Mouse (Mus musculus): ENCODE measurements around the gene 2900011O08Rik. TPM values are rescaled to one million over a fixed set of nuclear protein-coding genes. Genes with fewer than 3 reads are reported as not detected.

The 2900011O08Rik gene
- polyA plus RNA-seq, 1 experiment: not detected

GRCm38 (mm10) chr16:14089296-14089695 is 102.9 kb downstream of the 2900011O08Rik start:
- no peak for TF ChIP-seq CTCF (IDR thresholded peaks at IDR 0.05; ENCODE audit: low read depth, low read length)
- no peak for TF ChIP-seq POLR2A (IDR thresholded peaks at IDR 0.05; ENCODE audit: borderline replicate concordance, low read depth, low read length)
- H3K4me3 ChIP-seq (ENCODE audit: insufficient read depth, low read length): no peak overlapping the region
- H3K27ac ChIP-seq (ENCODE audit: insufficient read depth, low read depth, low read length): no peak overlapping the region
- no peaks in the 10 kb centered on the region; the same call in 1 of the 2 replicates for H3K4me1 ChIP-seq (ENCODE audit: control insufficient read depth, insufficient read depth, low read length)

DNA sequence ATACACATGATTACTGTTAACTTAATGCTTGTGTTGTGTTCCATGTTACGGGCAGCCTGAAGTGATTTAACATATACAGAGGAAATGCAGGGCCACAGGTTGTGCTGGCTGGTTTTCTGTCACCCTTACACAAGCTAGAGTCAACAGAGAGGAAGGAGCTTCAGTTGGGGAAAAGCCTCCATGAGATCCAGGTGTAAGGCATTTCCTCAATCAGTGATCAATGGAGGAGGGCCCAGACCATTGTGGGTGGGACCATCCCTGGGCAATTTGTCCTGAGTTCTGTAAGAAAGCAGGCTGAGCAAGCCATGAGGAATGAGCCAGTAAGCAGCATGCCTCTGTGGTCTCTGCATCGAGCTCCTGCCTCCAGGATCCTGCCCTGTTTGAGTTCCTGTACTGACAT is 105.4 kb downstream of the 2900011O08Rik start:
- Histone ChIP-seq H3K4me1 (ENCODE audit: control insufficient read depth, insufficient read depth, low read length) (peaks cover 2% of the 10 kb centered on the region; the same call in 1 of the 2 replicates), H3K27ac (ENCODE audit: insufficient read depth, low read depth, low read length) (no peak overlapping the region), H3K4me3 (ENCODE audit: insufficient read depth, low read length) (no peak overlapping the region)
- TF ChIP-seq POLR2A (IDR thresholded peaks at IDR 0.05; ENCODE audit: borderline replicate concordance, low read depth, low read length): no peak
- TF ChIP-seq CTCF (IDR thresholded peaks at IDR 0.05; ENCODE audit: low read depth, low read length): no peak

DNA sequence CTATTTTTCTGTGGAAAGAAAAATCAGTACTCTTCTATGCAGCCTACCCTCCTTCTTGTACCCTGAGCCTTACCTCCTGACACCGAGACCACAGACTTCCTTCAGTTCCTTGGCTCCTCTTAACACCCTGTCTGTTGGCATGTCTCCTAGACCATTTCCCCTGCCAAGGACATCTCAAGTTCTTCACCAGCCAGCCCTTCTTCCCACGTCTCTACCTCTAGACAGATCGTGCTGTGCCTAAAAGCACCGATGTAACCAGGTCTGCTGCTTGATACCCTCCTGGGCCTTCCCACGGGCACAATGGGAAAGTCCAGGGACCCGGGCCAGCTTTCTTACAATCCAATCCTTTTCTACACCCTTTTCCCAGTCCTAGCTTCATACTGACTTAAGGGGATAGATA is 119.5 kb downstream of the 2900011O08Rik start:
- no peak overlapping the region for H3K27ac ChIP-seq (ENCODE audit: insufficient read depth, low read depth, low read length)
- no peak for TF ChIP-seq CTCF (IDR thresholded peaks at IDR 0.05; ENCODE audit: low read depth, low read length)
- TF ChIP-seq POLR2A (IDR thresholded peaks at IDR 0.05; ENCODE audit: borderline replicate concordance, low read depth, low read length): no peak
- peaks cover 20% of the 10 kb centered on the region for H3K4me1 ChIP-seq (ENCODE audit: control insufficient read depth, insufficient read depth, low read length)
- no peak overlapping the region for H3K4me3 ChIP-seq (ENCODE audit: insufficient read depth, low read length)

DNA sequence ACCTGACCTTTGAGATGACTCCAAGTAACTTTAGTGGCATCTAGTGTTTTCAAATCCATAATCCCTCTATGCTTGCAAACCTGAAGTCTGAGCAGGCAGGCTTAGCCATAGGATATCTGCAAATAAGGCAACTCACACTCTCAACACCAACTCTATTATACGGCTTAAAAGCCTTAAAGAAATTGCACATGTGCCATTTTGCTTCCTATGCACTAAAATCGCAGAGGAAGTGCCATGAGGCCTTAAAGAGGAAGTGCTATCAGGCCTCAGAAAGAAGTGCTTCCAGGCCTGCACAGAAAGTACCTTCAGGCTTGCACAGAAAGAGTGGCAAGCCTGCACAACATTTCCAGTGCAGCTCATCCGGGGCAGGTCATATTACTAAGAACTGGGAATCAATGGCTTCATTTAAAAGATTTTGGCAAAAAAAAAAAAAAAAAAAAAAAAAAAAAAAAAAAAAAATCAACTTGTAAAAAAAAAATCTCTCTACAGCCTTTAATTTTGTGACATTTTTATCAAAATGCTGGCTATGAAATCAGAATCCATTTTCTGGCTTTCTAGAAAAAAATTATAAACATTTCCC is 123.3 kb downstream of the 2900011O08Rik start:
- Histone ChIP-seq H3K27ac (ENCODE audit: insufficient read depth, low read depth, low read length) (peak overlapping the region; percentile 83), H3K4me1 (ENCODE audit: control insufficient read depth, insufficient read depth, low read length) (peaks cover 43% of the 10 kb centered on the region), H3K4me3 (ENCODE audit: insufficient read depth, low read length) (no peak overlapping the region)
- TF ChIP-seq POLR2A (IDR thresholded peaks at IDR 0.05; ENCODE audit: borderline replicate concordance, low read depth, low read length) (no peak), CTCF (IDR thresholded peaks at IDR 0.05; ENCODE audit: low read depth, low read length) (no peak)

DNA sequence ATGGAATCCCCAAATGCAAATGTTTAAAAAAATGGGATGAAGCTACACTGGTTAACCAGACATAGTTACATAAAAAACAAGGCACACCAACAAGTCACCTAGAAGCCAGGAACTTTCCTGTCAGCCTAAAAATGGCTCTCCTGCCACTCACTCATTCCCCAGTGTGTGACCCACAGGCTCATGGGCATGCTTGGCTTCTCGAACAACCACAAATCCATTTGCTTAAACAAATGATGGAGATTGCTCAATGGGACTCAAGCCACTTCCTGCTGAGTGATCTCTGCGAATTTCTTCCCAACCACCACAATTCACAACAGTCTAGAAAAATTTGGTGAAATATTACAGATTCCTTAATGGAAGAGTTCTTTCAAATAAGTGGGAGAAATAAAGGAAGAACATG is 124.5 kb downstream of the 2900011O08Rik start:
- Histone ChIP-seq H3K4me3 (ENCODE audit: insufficient read depth, low read length) (no peak overlapping the region), H3K27ac (ENCODE audit: insufficient read depth, low read depth, low read length) (peak overlapping the region; percentile 96), H3K4me1 (ENCODE audit: control insufficient read depth, insufficient read depth, low read length) (peaks cover 43% of the 10 kb centered on the region)
- TF ChIP-seq POLR2A (IDR thresholded peaks at IDR 0.05; ENCODE audit: borderline replicate concordance, low read depth, low read length) (no peak), CTCF (IDR thresholded peaks at IDR 0.05; ENCODE audit: low read depth, low read length) (no peak)

DNA sequence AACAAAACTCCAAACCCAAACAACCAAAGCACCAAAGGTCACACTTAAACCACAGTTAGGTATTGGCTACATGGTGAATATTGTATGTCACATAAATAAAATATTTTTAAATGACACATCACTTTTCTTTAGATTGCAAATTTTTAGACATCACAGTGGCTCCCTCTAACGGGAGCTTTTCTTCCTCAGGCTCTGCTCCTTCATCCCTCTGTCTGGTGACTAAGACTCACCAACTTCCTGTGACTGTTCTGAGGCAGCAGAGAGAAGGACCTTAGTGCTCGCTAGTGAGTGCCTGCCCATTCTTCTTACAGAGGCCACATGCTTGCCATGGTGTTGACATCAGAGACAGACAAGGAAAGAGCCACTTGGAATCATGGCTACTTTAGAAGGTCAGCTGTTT is 125.7 kb downstream of the 2900011O08Rik start:
- Histone ChIP-seq H3K27ac (ENCODE audit: insufficient read depth, low read depth, low read length) (peak overlapping the region; percentile 96), H3K4me3 (ENCODE audit: insufficient read depth, low read length) (no peak overlapping the region), H3K4me1 (ENCODE audit: control insufficient read depth, insufficient read depth, low read length) (peaks cover 43% of the 10 kb centered on the region)
- TF ChIP-seq POLR2A (IDR thresholded peaks at IDR 0.05; ENCODE audit: borderline replicate concordance, low read depth, low read length): no peak
- TF ChIP-seq CTCF (IDR thresholded peaks at IDR 0.05; ENCODE audit: low read depth, low read length): no peak

- TF ChIP-seq POLR2A (IDR thresholded peaks at IDR 0.05; ENCODE audit: borderline replicate concordance, low read depth, low read length): no peak
- H3K27ac ChIP-seq (ENCODE audit: insufficient read depth, low read depth, low read length): peak overlapping the region; percentile 96
- H3K4me1 ChIP-seq (ENCODE audit: control insufficient read depth, insufficient read depth, low read length): peaks cover 43% of the 10 kb centered on the region
- H3K4me3 ChIP-seq (ENCODE audit: insufficient read depth, low read length): no peak overlapping the region
Measured at GRCm38 (mm10) chr16:14112742-14113141, 126.3 kb downstream of the 2900011O08Rik start.

GRCm38 (mm10) chr16:14117299-14117698 is 130.9 kb downstream of the 2900011O08Rik start:
- Histone ChIP-seq H3K4me3 (ENCODE audit: insufficient read depth, low read length) (no peak overlapping the region), H3K4me1 (ENCODE audit: control insufficient read depth, insufficient read depth, low read length) (peaks cover 17% of the 10 kb centered on the region), H3K27ac (ENCODE audit: insufficient read depth, low read depth, low read length) (no peak overlapping the region)
- TF ChIP-seq CTCF (IDR thresholded peaks at IDR 0.05; ENCODE audit: low read depth, low read length): no peak
- no peak for TF ChIP-seq POLR2A (IDR thresholded peaks at IDR 0.05; ENCODE audit: borderline replicate concordance, low read depth, low read length)

GRCm38 (mm10) chr16:14120941-14121340 is 134.5 kb downstream of the 2900011O08Rik start:
- peaks cover 33% of the 10 kb centered on the region for H3K4me1 ChIP-seq (ENCODE audit: control insufficient read depth, insufficient read depth, low read length)
- TF ChIP-seq POLR2A (IDR thresholded peaks at IDR 0.05; ENCODE audit: borderline replicate concordance, low read depth, low read length): no peak
- TF ChIP-seq CTCF (IDR thresholded peaks at IDR 0.05; ENCODE audit: low read depth, low read length): no peak
- no peak overlapping the region for H3K27ac ChIP-seq (ENCODE audit: insufficient read depth, low read depth, low read length)
- no peak overlapping the region for H3K4me3 ChIP-seq (ENCODE audit: insufficient read depth, low read length)

- TF ChIP-seq POLR2A (IDR thresholded peaks at IDR 0.05; ENCODE audit: borderline replicate concordance, low read depth, low read length): no peak
- TF ChIP-seq CTCF (IDR thresholded peaks at IDR 0.05; ENCODE audit: low read depth, low read length): no peak
- Histone ChIP-seq H3K27ac (ENCODE audit: insufficient read depth, low read depth, low read length) (no peak overlapping the region), H3K4me1 (ENCODE audit: control insufficient read depth, insufficient read depth, low read length) (peaks cover 33% of the 10 kb centered on the region), H3K4me3 (ENCODE audit: insufficient read depth, low read length) (no peak overlapping the region)
Measured at GRCm38 (mm10) chr16:14121563-14121962, 135.2 kb downstream of the 2900011O08Rik start.

All from bone marrow macrophage, adult 2 months (primary cell).